Mouse (Mus musculus): ENCODE data around the gene Olfr1217. TPM values are rescaled to one million over a fixed set of nuclear protein-coding genes. Genes with fewer than 3 reads are reported as not detected.
"Not testable (repeated sequence)": the region's sequence is repeated elsewhere in the genome, so short reads cannot be mapped to it uniquely, and the experiment has no call there.

Gene Olfr1217
- polyA plus RNA-seq (2015; fragmentation: Nextera tagmentation; extraction: Ambion mirVana) = not detected in 2 replicates

GRCm38 (mm10) chr2:89031965-89032364 lies at the start of gene Olfr1217:
Gene Olfr1217 (minus strand): TSS chr2:89032065.
- ATAC-seq (replicated peaks; ENCODE audit: extremely low read depth, insufficient read depth, low FRiP score) = no peak
- WGBS = 48% methylated on average over 2 of the region's 2 CpGs
- H3K36me3 ChIP-seq (ENCODE audit: control insufficient read depth, insufficient read depth) = no peaks in the 10 kb centered on the region

GRCm38 (mm10) chr2:89081487-89081886 lies 49.6 kb upstream of the Olfr1217 start:
- Histone ChIP-seq H3K36me3 (ENCODE audit: control insufficient read depth, insufficient read depth) (no peaks in the 10 kb centered on the region), H3K4me2 (ENCODE audit: low read depth, low read length) (no peak overlapping the region), H3K4me3 (ENCODE audit: low read length) (no peak overlapping the region), H3K27me3 (ENCODE audit: control insufficient read depth, insufficient read depth, low read length) (no peaks in the 10 kb centered on the region), H3K9me3 (replicated peaks; ENCODE audit: control insufficient read depth, low read length) (no peaks in the 10 kb centered on the region), H3K4me1 (ENCODE audit: control insufficient read depth, insufficient read depth, low read length) (no peaks in the 10 kb centered on the region), H3K9ac (ENCODE audit: low read length) (no peak overlapping the region), H3K27ac (ENCODE audit: low read length) (no peak overlapping the region)
- ATAC-seq (replicated peaks; ENCODE audit: extremely low read depth, insufficient read depth, low FRiP score) = no peak

More at GRCm38 (mm10) chr2:89031965-89032364, at the start of gene Olfr1217:
- Histone ChIP-seq H3K4me2 (ENCODE audit: low read depth, low read length) (no peak within 1 kb of the TSS), H3K4me3 (ENCODE audit: low read length) (no peak within 1 kb of the TSS), H3K4me1 (ENCODE audit: control insufficient read depth, insufficient read depth, low read length) (no peaks in the 10 kb centered on the region), H3K9me3 (replicated peaks; ENCODE audit: control insufficient read depth, low read length) (no peaks in the 10 kb centered on the region), H3K27ac (ENCODE audit: low read length) (no peak within 1 kb of the TSS), H3K9ac (ENCODE audit: low read length) (no peak within 1 kb of the TSS), H3K27me3 (ENCODE audit: control insufficient read depth, insufficient read depth, low read length) (no peaks in the 10 kb centered on the region)

DNA sequence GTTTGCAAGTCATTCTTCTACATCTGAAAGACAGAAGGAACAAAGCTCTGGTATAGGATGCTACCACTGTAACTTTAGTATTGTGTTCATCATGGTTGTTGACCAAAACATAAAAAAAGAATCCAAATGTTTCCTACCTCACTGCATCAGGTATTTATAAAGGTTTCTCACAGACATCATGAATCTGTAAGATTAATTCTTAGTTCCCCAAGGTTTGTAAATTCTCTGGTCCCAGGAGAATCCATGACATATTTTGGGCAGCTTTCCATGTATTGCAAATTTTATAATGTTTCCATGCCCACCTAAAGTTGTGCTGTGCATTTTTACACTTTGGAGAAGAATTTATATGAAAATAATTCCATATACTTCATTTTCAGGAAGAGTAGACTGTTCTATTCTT lies 29.2 kb upstream of the Olfr1217 start, which contains the start of gene Olfr1218:
TSS of gene Olfr1218 (minus strand) at position 101 of the 400 bp plus-strand sequence.
- H3K27ac ChIP-seq (ENCODE audit: low read length) = no peak within 1 kb of the TSS
- no peak for ATAC-seq (replicated peaks; ENCODE audit: extremely low read depth, insufficient read depth, low FRiP score)

GRCm38 (mm10) chr2:89021436-89021835 lies 10.4 kb downstream of the Olfr1217 start:
- not testable (repeated sequence) for H3K9ac ChIP-seq (ENCODE audit: low read length); H3K4me3 ChIP-seq (ENCODE audit: low read length); ATAC-seq (replicated peaks; ENCODE audit: extremely low read depth, insufficient read depth, low FRiP score); H3K4me2 ChIP-seq (ENCODE audit: low read depth, low read length); H3K27me3 ChIP-seq (ENCODE audit: control insufficient read depth, insufficient read depth, low read length); H3K27ac ChIP-seq (ENCODE audit: low read length); H3K9me3 ChIP-seq (replicated peaks; ENCODE audit: control insufficient read depth, low read length); H3K36me3 ChIP-seq (ENCODE audit: control insufficient read depth, insufficient read depth); H3K4me1 ChIP-seq (ENCODE audit: control insufficient read depth, insufficient read depth, low read length)
- 53% methylated on average over 3 of the region's 3 CpGs for WGBS

More for the DNA sequence above, 29.2 kb upstream of the Olfr1217 start, which contains the start of gene Olfr1218:
- H3K9me3 ChIP-seq (replicated peaks; ENCODE audit: control insufficient read depth, low read length) = no peaks in the 10 kb centered on the region
- H3K9ac ChIP-seq (ENCODE audit: low read length) = no peak within 1 kb of the TSS
- no peaks in the 10 kb centered on the region for H3K4me1 ChIP-seq (ENCODE audit: control insufficient read depth, insufficient read depth, low read length)
- no peak within 1 kb of the TSS for H3K4me2 ChIP-seq (ENCODE audit: low read depth, low read length)
- H3K36me3 ChIP-seq (ENCODE audit: control insufficient read depth, insufficient read depth) = no peaks in the 10 kb centered on the region
- no peak within 1 kb of the TSS for H3K4me3 ChIP-seq (ENCODE audit: low read length)
- no peaks in the 10 kb centered on the region for H3K27me3 ChIP-seq (ENCODE audit: control insufficient read depth, insufficient read depth, low read length)

GRCm38 (mm10) chr2:89018240-89018639 lies 13.6 kb downstream of the Olfr1217 start, which contains the start of gene Olfr1216:
Gene Olfr1216 (minus strand): TSS chr2:89018340.
- no peak within 1 kb of the TSS for H3K27ac ChIP-seq (ENCODE audit: low read length)
- WGBS = 66% methylated on average over 1 of the region's 1 CpGs
- no peaks in the 10 kb centered on the region for H3K9me3 ChIP-seq (replicated peaks; ENCODE audit: control insufficient read depth, low read length)
- no peaks in the 10 kb centered on the region for H3K4me1 ChIP-seq (ENCODE audit: control insufficient read depth, insufficient read depth, low read length)
- no peaks in the 10 kb centered on the region for H3K27me3 ChIP-seq (ENCODE audit: control insufficient read depth, insufficient read depth, low read length)
- H3K4me2 ChIP-seq (ENCODE audit: low read depth, low read length) = no peak within 1 kb of the TSS
- ATAC-seq (replicated peaks; ENCODE audit: extremely low read depth, insufficient read depth, low FRiP score) = no peak
- H3K9ac ChIP-seq (ENCODE audit: low read length) = no peak within 1 kb of the TSS
- H3K36me3 ChIP-seq (ENCODE audit: control insufficient read depth, insufficient read depth) = no peaks in the 10 kb centered on the region
- H3K4me3 ChIP-seq (ENCODE audit: low read length) = no peak within 1 kb of the TSS

DNA sequence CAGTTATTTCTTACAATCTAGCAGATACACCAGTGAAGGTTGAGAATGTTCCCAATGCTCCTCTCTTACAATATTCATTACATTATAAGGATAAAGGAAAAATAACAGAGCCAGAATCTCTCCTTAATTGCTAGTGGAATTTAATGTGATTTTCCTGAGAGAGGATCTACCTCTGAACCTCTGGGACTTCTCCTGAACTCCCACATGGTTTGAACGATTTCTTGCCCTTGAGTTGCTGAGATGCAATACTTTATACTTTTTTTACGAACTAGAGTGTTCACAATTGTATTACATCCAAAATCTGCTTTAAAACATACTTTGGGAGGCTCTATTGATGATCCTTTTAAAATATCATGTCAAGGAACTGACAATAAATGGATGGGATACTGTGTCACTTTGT lies 25.0 kb downstream of the Olfr1217 start, which contains the start of gene Olfr1215:
TSS of gene Olfr1215 (minus strand) at position 101 of the 400 bp plus-strand sequence.
- Histone ChIP-seq H3K4me3 (ENCODE audit: low read length) (no peak within 1 kb of the TSS), H3K4me2 (ENCODE audit: low read depth, low read length) (no peak within 1 kb of the TSS), H3K27ac (ENCODE audit: low read length) (no peak within 1 kb of the TSS), H3K4me1 (ENCODE audit: control insufficient read depth, insufficient read depth, low read length) (no peaks in the 10 kb centered on the region), H3K9me3 (replicated peaks; ENCODE audit: control insufficient read depth, low read length) (no peaks in the 10 kb centered on the region), H3K36me3 (ENCODE audit: control insufficient read depth, insufficient read depth) (no peaks in the 10 kb centered on the region), H3K9ac (ENCODE audit: low read length) (no peak within 1 kb of the TSS), H3K27me3 (ENCODE audit: control insufficient read depth, insufficient read depth, low read length) (no peaks in the 10 kb centered on the region)
- 60% methylated on average over 2 of the region's 2 CpGs for WGBS
- no peak for ATAC-seq (replicated peaks; ENCODE audit: extremely low read depth, insufficient read depth, low FRiP score)

DNA sequence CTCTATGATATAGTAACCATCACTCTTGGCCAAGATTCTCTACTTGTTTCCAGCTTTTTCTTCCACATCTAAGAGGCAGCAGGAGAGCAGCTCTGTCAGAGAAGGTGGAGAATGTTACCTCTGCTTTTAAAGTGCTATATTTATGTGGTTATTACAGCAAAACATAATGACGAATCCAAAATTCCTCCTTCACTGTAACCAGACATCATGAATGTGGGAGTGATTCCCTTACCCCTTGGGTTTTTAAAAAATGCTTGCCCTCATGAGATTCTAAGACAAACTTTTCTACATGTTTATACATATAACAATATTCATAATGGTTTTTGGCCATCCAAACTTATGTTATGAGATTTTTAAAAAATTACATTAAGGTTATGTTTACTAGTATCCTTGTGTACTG lies 39.3 kb downstream of the Olfr1217 start, which contains the start of gene Olfr1214:
TSS of gene Olfr1214 (minus strand) at position 101 of the 400 bp plus-strand sequence.
- no peak within 1 kb of the TSS for H3K27ac ChIP-seq (ENCODE audit: low read length)
- H3K9ac ChIP-seq (ENCODE audit: low read length) = no peak within 1 kb of the TSS
- H3K9me3 ChIP-seq (replicated peaks; ENCODE audit: control insufficient read depth, low read length) = no peaks in the 10 kb centered on the region
- no peaks in the 10 kb centered on the region for H3K27me3 ChIP-seq (ENCODE audit: control insufficient read depth, insufficient read depth, low read length)
- H3K4me2 ChIP-seq (ENCODE audit: low read depth, low read length) = no peak within 1 kb of the TSS
- no peaks in the 10 kb centered on the region for H3K36me3 ChIP-seq (ENCODE audit: control insufficient read depth, insufficient read depth)
- H3K4me3 ChIP-seq (ENCODE audit: low read length) = no peak within 1 kb of the TSS
- no peaks in the 10 kb centered on the region for H3K4me1 ChIP-seq (ENCODE audit: control insufficient read depth, insufficient read depth, low read length)
- 62% methylated on average over 1 of the region's 1 CpGs for WGBS
- ATAC-seq (replicated peaks; ENCODE audit: extremely low read depth, insufficient read depth, low FRiP score) = no peak

GRCm38 (mm10) chr2:88980181-88980580 lies 51.7 kb downstream of the Olfr1217 start, which contains the start of gene Gm13762:
Gene Gm13762 (minus strand): TSS chr2:88980281.
- Histone ChIP-seq H3K4me1 (ENCODE audit: control insufficient read depth, insufficient read depth, low read length) (no peaks in the 10 kb centered on the region), H3K9ac (ENCODE audit: low read length) (no peak within 1 kb of the TSS), H3K27ac (ENCODE audit: low read length) (no peak within 1 kb of the TSS), H3K4me2 (ENCODE audit: low read depth, low read length) (no peak within 1 kb of the TSS), H3K36me3 (ENCODE audit: control insufficient read depth, insufficient read depth) (no peaks in the 10 kb centered on the region), H3K27me3 (ENCODE audit: control insufficient read depth, insufficient read depth, low read length) (no peaks in the 10 kb centered on the region), H3K4me3 (ENCODE audit: low read length) (no peak within 1 kb of the TSS), H3K9me3 (replicated peaks; ENCODE audit: control insufficient read depth, low read length) (no peaks in the 10 kb centered on the region)
- no peak for ATAC-seq (replicated peaks; ENCODE audit: extremely low read depth, insufficient read depth, low FRiP score)
- WGBS = 71% methylated on average over 1 of the region's 1 CpGs
